Comparison of ENCODE assay signal across 9 mouse cellular contexts in genomic region chr14:118005697-118006096, GRCm38 (mm10). TPM values are rescaled to one million over a fixed set of nuclear protein-coding genes. Genes with fewer than 3 reads are reported as not detected.
A peak's percentile ranks its signal among the peaks of the same experiment; 100 is the strongest.
DNase-seq lines count a peak whose midpoint lies in the region.
"Had no signal": no experiment of that assay in that cellular context is flagged by ENCODE, and none has a peak within 500 bp of the region (broad histone marks: within the 10 kb centered on the region; RNA-seq: fewer than 3 reads in every experiment).

No protein-coding gene starts in this region.

- intact Hi-C loops in left cerebral cortex, postnatal 4 days (cut with DNase I) = loop anchor here (10.0 kb wide), 1 partner anchor 129 kb away; the partner anchor contains the start of genes Gpr180 and Tgds

- DNase-seq in thymus, postnatal 14 days = peak; percentile 12
- no peak for DNase-seq in thymus, postnatal 10 days (ENCODE audit: low spot score in 2 of 2)
- DNase-seq in cerebellum, adult 8-10 months = peak; percentile 11
- peak; percentile 14 to 81 for DNase-seq in frontal cortex, adult 2 months (ENCODE audit: extremely low spot score in 1 of 2, low spot score in 1 of 2)
- peak; percentile 23 for DNase-seq in kidney, adult 18-20 months
- DNase-seq in left cerebral cortex, postnatal 4 days = peak; percentile 53
- peak; percentile 11 for DNase-seq in ovary, postnatal 36 days (ENCODE audit: low spot score)
- no peak for DNase-seq in T-cell, adult 2 months (ENCODE audit: low spot score)

RNA-seq across cellular contexts. Expression of gene Dct, which starts 46.3 kb away (rescaled TPM):
- 0.92 and 1.8 TPM in 2 replicates for polyA plus RNA-seq in frontal cortex, adult 2 months (2012; rRNA removed)
- 1 to 10 TPM in 1 of 2 experiments, not detected in 1; 1.1 TPM for total RNA-seq in left cerebral cortex, postnatal 4 days (2021)
- polyA plus RNA-seq: macrophage had no signal

Comparison
In these comparisons a context has a peak if more than half of its experiments do, and no peak if none do; other contexts are left out.
1. DNase-seq: peak in thymus, postnatal 14 days (single experiment), cerebellum, adult 8-10 months (single experiment), frontal cortex, adult 2 months (2 of 2), kidney, adult 18-20 months (single experiment), left cerebral cortex, postnatal 4 days (single experiment) and ovary, postnatal 36 days (single experiment); none in thymus, postnatal 10 days (0 of 2) and T-cell, adult 2 months (single experiment).